Mouse (Mus musculus): ENCODE measurements at regions not wholly inside any gene's neighbourhood (a gene's known extent, or its start where the extent isn't known, plus 50 kb on each side); places are given as distances from the start of the nearest gene placed in this dataset.
A peak's percentile ranks its signal among the peaks of the same experiment; 100 is the strongest.
"Not testable (repeated sequence)": the region's sequence is repeated elsewhere in the genome, so short reads cannot be mapped to it uniquely, and the experiment has no call there.

DNA sequence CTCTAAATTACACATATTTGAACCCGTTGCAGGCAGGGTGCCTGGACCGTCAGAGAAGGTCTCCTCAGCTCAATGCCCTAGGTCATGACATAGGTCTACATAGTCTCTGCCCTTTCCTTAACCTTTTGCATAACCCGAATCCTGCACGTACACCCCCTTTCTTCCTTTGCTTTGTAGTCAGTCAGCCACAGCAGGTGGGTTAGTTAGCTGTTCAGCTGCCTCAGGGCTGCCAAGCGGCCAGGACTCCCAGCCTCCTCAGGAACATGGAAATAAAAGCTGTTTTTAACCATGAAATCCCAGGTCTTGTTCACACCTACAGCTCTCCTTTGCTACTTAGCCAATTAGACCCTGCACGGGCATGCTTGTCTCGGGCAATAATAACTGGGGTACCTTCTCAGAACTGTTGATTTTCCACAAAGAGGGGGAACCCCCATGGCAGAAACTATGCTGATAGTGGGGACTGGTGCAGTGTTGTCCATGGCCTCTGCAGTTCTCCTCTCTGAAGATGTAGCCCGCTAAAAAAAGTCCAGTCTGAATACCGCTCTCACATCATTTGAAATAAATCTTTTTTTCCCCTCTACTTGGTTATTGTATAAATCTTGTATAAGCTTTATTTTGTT is 83.3 kb downstream of the Sik1 start:
- Histone ChIP-seq H3K9me3 (replicated peaks; ENCODE audit: low read length) (peaks cover 21% of the 10 kb centered on the region), H3K27ac (ENCODE audit: insufficient read depth, low read depth) (no peak overlapping the region), H3K4me1 (ENCODE audit: control insufficient read depth in 1 of 2, insufficient read depth in 2 of 2) (peaks cover 13 to 31% of the 10 kb centered on the region in 2 experiments), H3K9ac (ENCODE audit: insufficient read depth, low read depth) (no peak overlapping the region), H3K4me3 (replicated peaks in 1 of 3; ENCODE audit: low read depth in 2 of 3, low read length in 2 of 3, poor library complexity in 1 of 3) (no peak overlapping the region), H3K79me2 (replicated peaks; ENCODE audit: control insufficient read depth, extremely low read depth, insufficient read depth, poor library complexity, severe bottlenecking) (no peaks in the 10 kb centered on the region), H3K36me3 (replicated peaks in 1 of 2; ENCODE audit: control insufficient read depth in 1 of 2, insufficient read depth in 1 of 2, low read length in 1 of 2) (no peaks in the 10 kb centered on the region), H3K27me3 (replicated peaks) (no peaks in the 10 kb centered on the region), H3K4me2 (ENCODE audit: insufficient read depth, low read depth, poor library complexity, severe bottlenecking) (no peak overlapping the region)
- in situ Hi-C loops (cut with MboI; ENCODE audit: low pct_ligation_motif_present, low pct_unique_long_range_greater_than_20kb, low sequenced_read_pairs): no loop called here
- no peak for DNase-seq (ENCODE audit: extremely low read depth)
- dilution Hi-C loops (cut with MboI; ENCODE audit: extremely low pct_ligation_motif_present, extremely low pct_unique_long_range_greater_than_20kb, low sequenced_read_pairs): no loop called here
- TF ChIP-seq ZNF384 (IDR thresholded peaks at IDR 0.05; ENCODE audit: low read depth, low read length): no peak
- no peak for TF ChIP-seq MAX (IDR thresholded peaks at IDR 0.05; ENCODE audit: low read length)
- TF ChIP-seq EP300 (IDR thresholded peaks at IDR 0.05; ENCODE audit: low read length): no peak
- no peak for TF ChIP-seq SMC3 (IDR thresholded peaks at IDR 0.05; ENCODE audit: low read depth, low read length)
- TF ChIP-seq TCF12 (IDR thresholded peaks at IDR 0.05; ENCODE audit: low read depth, low read length): no peak
- no peak for TF ChIP-seq RAD21 (IDR thresholded peaks at IDR 0.05; ENCODE audit: low read depth, low read length)
- TF ChIP-seq CHD1 (IDR thresholded peaks at IDR 0.05; ENCODE audit: low read depth, low read length): no peak
- no peak for TF ChIP-seq NRF1 (IDR thresholded peaks at IDR 0.05; ENCODE audit: low read depth, low read length)
- no peak for TF ChIP-seq MEF2A (IDR thresholded peaks at IDR 0.05; ENCODE audit: borderline replicate concordance, low read depth, low read length)
- TF ChIP-seq HCFC1 (IDR thresholded peaks at IDR 0.05; ENCODE audit: low read depth, low read length): no peak
- TF ChIP-seq JUND (conservative IDR thresholded peaks at IDR 0.05; ENCODE audit: low read depth, low read length): no peak
- TF ChIP-seq BHLHE40 (IDR thresholded peaks at IDR 0.05; ENCODE audit: low read depth, low read length): no peak
- TF ChIP-seq USF2 (conservative IDR thresholded peaks at IDR 0.05; ENCODE audit: low read depth, low read length): no peak
- no peak for TF ChIP-seq CTCF (conservative IDR thresholded peaks at IDR 0.05 in 1 of 2, IDR thresholded peaks at IDR 0.05 in 1 of 2; ENCODE audit: low read depth in 2 of 2, low read length in 2 of 2)
- no peak for TF ChIP-seq JUN (IDR thresholded peaks at IDR 0.05; ENCODE audit: insufficient read depth, low read depth, low read length)
- TF ChIP-seq NELFE (IDR thresholded peaks at IDR 0.05; ENCODE audit: low read depth, low read length): no peak
- no peak for TF ChIP-seq TBP (conservative IDR thresholded peaks at IDR 0.05; ENCODE audit: low read depth, low read length)

DNA sequence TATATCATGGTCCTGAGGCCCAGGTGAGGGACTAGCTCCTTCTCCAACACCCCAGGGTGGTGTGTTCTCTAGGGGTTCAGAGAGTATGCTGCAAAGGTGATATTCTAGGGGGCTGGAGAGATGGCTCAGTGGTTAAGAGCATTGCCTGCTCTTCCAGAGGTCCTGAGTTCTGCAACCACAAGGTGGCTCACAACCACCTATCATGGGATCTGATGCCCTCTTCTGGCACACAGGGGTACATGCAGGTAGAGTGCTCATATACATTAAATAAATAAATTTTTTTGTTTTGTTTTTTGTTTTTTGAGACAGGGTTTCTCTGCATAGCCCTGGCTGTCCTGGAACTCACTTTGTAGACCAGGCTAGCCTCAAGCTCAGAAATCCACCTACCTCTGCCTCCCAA is 81.7 kb downstream of the Sik1 start:
- Histone ChIP-seq H3K9me3 (replicated peaks; ENCODE audit: low read length) (peaks cover 21% of the 10 kb centered on the region), H3K4me1 (ENCODE audit: control insufficient read depth in 1 of 2, insufficient read depth in 2 of 2) (peaks cover 23 to 36% of the 10 kb centered on the region in 2 experiments)
- H3K79me2 ChIP-seq (replicated peaks; ENCODE audit: control insufficient read depth, extremely low read depth, insufficient read depth, poor library complexity, severe bottlenecking); H3K27ac ChIP-seq (ENCODE audit: insufficient read depth, low read depth); DNase-seq (ENCODE audit: extremely low read depth); dilution Hi-C loops (cut with MboI; ENCODE audit: extremely low pct_ligation_motif_present, extremely low pct_unique_long_range_greater_than_20kb, low sequenced_read_pairs); H3K4me2 ChIP-seq (ENCODE audit: insufficient read depth, low read depth, poor library complexity, severe bottlenecking); H3K36me3 ChIP-seq (replicated peaks in 1 of 2; ENCODE audit: control insufficient read depth in 1 of 2, insufficient read depth in 1 of 2, low read length in 1 of 2); in situ Hi-C loops (cut with MboI; ENCODE audit: low pct_ligation_motif_present, low pct_unique_long_range_greater_than_20kb, low sequenced_read_pairs); H3K27me3 ChIP-seq (replicated peaks); H3K4me3 ChIP-seq (replicated peaks in 1 of 3; ENCODE audit: low read depth in 2 of 3, low read length in 2 of 3, poor library complexity in 1 of 3); H3K9ac ChIP-seq (ENCODE audit: insufficient read depth, low read depth): not testable (repeated sequence)
- TF ChIP-seq CTCF (conservative IDR thresholded peaks at IDR 0.05 in 1 of 2, IDR thresholded peaks at IDR 0.05 in 1 of 2; ENCODE audit: low read depth in 2 of 2, low read length in 2 of 2) (peak in 1 of 2 experiments; percentile 73; a peak in 2 of 4 replicates), RAD21 (IDR thresholded peaks at IDR 0.05; ENCODE audit: low read depth, low read length) (peak; percentile 38), SMC3 (IDR thresholded peaks at IDR 0.05; ENCODE audit: low read depth, low read length) (peak; percentile 63)
